Mouse (Mus musculus): ENCODE results near the gene Tmem246. TPM values are rescaled to one million over a fixed set of nuclear protein-coding genes. Genes with fewer than 3 reads are reported as not detected.
A peak's percentile ranks its signal among the peaks of the same experiment; 100 is the strongest.

Tmem246 gene
- 0.27 and 0.46 TPM in 2 replicates for total RNA-seq (2014; rRNA removed)
- 0.51 and 0.59 TPM in 2 replicates for polyA plus RNA-seq (2012; rRNA removed)

DNA sequence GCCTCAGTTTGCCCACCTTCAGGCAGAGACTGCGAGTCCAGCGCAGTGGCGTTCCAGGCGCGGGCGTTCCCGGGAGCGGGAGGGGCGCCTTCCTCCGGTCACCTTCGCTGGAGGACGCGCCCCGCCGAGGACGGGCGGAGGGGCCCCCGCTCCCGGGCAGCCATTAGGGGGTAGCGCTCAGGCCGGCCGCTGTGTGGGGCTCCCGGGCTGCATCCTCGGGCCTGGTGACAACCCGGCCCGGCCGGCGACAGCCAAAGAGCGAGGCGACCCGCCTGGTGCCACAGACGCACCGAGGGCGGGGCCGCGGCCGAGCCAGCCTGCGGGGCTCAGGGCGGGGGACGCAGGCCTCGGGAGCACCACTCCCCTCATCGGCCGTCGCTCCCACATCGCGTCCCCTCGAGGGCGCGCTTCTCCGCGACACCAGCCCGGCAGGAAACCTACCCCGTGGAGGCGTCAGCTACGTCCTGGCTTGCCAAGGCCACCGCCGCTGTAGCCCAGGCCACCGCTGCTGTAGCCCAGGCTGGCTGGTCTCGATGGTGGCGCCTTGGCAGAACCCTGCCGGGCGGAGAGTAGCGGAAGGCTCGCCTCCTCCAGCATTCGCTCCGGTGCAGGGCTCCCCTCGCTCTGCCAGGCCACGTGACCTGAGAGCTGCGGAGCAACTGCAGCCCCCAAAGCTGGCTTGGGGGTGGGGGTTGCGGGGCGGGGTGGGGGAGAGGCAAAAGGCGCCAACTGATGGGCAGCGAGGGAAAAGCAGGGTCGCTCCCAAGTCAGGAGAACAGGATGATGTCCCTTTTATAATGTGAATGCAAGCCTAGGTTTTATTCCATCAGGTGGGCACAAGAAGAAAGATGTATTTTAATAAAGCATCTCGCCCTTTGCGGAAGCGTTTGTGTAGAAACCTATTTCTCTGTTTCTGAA lies at the start of gene Tmem246:
TSS of gene Tmem246 (minus strand) at position 694 of the 918 bp plus-strand sequence.
- H3K27me3 ChIP-seq (ENCODE audit: control insufficient read depth, insufficient read depth, low read length) = peaks cover 6% of the 10 kb centered on the region
- WGBS = 3% methylated on average over 77 of the region's 77 CpGs
- TF ChIP-seq CTCF (IDR thresholded peaks at IDR 0.05; ENCODE audit: low read depth, low read length) (no peak), POLR2A (IDR thresholded peaks at IDR 0.05; ENCODE audit: extremely low read depth, insufficient read depth, low read length) (no peak)
- H3K9ac ChIP-seq (ENCODE audit: low read depth, low read length) = peak within 1 kb of the TSS; percentile 68
- peak within 1 kb of the TSS; percentile 75 for H3K4me3 ChIP-seq (ENCODE audit: insufficient read depth, low read depth, low read length)
- H3K4me1 ChIP-seq (ENCODE audit: control insufficient read depth, insufficient read depth, low read length) = 0 out of 2 replicates have a peak, but pooled peaks cover 1% of the 10 kb centered on the region
- no peaks in the 10 kb centered on the region for H3K79me2 ChIP-seq (ENCODE audit: control insufficient read depth, insufficient read depth, low read length)
- DNase-seq (ENCODE audit: extremely low read depth, low read depth, low spot score) = no peak
- H3K27ac ChIP-seq (replicated peaks; ENCODE audit: insufficient read depth, low read depth, low read length) = no peak within 1 kb of the TSS
- no peaks in the 10 kb centered on the region for H3K36me3 ChIP-seq (ENCODE audit: control insufficient read depth, insufficient read depth, low read length)

DNA sequence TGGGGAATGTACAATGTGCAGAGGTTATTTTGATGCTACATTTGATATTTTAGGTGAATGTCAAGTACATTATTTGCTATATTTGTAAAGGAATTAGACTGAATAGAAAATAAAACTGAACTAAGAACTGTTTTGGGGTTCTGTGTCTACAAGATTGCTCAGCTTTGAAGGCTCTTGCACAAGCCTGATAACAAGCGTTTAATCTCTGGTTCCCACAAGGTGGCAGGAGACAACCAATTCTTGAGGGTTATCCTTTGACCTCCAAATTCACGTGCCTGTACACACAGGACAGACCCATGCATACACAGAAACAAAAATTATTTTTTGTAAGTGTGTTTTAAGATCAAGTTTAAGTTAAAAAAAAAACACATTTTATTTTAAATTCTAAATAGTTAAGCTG lies 42.2 kb upstream of the Tmem246 start:
- no peak for DNase-seq (ENCODE audit: extremely low read depth, low read depth, low spot score)
- 36% methylated on average over 2 of the region's 2 CpGs for WGBS
- TF ChIP-seq POLR2A (IDR thresholded peaks at IDR 0.05; ENCODE audit: extremely low read depth, insufficient read depth, low read length) (no peak), CTCF (IDR thresholded peaks at IDR 0.05; ENCODE audit: low read depth, low read length) (no peak)
- H3K4me3 ChIP-seq (ENCODE audit: insufficient read depth, low read depth, low read length) = no peak overlapping the region
- no peaks in the 10 kb centered on the region for H3K4me1 ChIP-seq (ENCODE audit: control insufficient read depth, insufficient read depth, low read length)
- no peaks in the 10 kb centered on the region for H3K27me3 ChIP-seq (ENCODE audit: control insufficient read depth, insufficient read depth, low read length)
- no peaks in the 10 kb centered on the region; the same call in 1 of the 2 replicates for H3K79me2 ChIP-seq (ENCODE audit: control insufficient read depth, insufficient read depth, low read length)
- peaks cover 71% of the 10 kb centered on the region for H3K36me3 ChIP-seq (ENCODE audit: control insufficient read depth, insufficient read depth, low read length)
- H3K9ac ChIP-seq (ENCODE audit: low read depth, low read length) = no peak overlapping the region
- no peak overlapping the region for H3K27ac ChIP-seq (replicated peaks; ENCODE audit: insufficient read depth, low read depth, low read length)

GRCm38 (mm10) chr4:49637821-49638220 lies 40.1 kb upstream of the Tmem246 start:
- WGBS = 89% methylated on average over 11 of the region's 11 CpGs
- Histone ChIP-seq H3K4me1 (ENCODE audit: control insufficient read depth, insufficient read depth, low read length) (no peaks in the 10 kb centered on the region), H3K79me2 (ENCODE audit: control insufficient read depth, insufficient read depth, low read length) (peaks cover 3% of the 10 kb centered on the region; the same call in 1 of the 2 replicates), H3K9ac (ENCODE audit: low read depth, low read length) (no peak overlapping the region), H3K4me3 (ENCODE audit: insufficient read depth, low read depth, low read length) (no peak overlapping the region), H3K27me3 (ENCODE audit: control insufficient read depth, insufficient read depth, low read length) (no peaks in the 10 kb centered on the region), H3K36me3 (ENCODE audit: control insufficient read depth, insufficient read depth, low read length) (peaks cover 62% of the 10 kb centered on the region), H3K27ac (replicated peaks; ENCODE audit: insufficient read depth, low read depth, low read length) (no peak overlapping the region)
- TF ChIP-seq CTCF (IDR thresholded peaks at IDR 0.05; ENCODE audit: low read depth, low read length) (no peak), POLR2A (IDR thresholded peaks at IDR 0.05; ENCODE audit: extremely low read depth, insufficient read depth, low read length) (no peak)
- DNase-seq (ENCODE audit: extremely low read depth, low read depth, low spot score) = no peak

GRCm38 (mm10) chr4:49632139-49632481 lies 34.4 kb upstream of the Tmem246 start:
- WGBS = under 1% methylated on average over 30 of the region's 30 CpGs
- peak overlapping the region; percentile 48 for H3K27ac ChIP-seq (replicated peaks; ENCODE audit: insufficient read depth, low read depth, low read length)
- no peak for TF ChIP-seq CTCF (IDR thresholded peaks at IDR 0.05; ENCODE audit: low read depth, low read length)
- no peak for TF ChIP-seq POLR2A (IDR thresholded peaks at IDR 0.05; ENCODE audit: extremely low read depth, insufficient read depth, low read length)
- H3K36me3 ChIP-seq (ENCODE audit: control insufficient read depth, insufficient read depth, low read length) = peaks cover 23% of the 10 kb centered on the region
- DNase-seq (ENCODE audit: extremely low read depth, low read depth, low spot score) = no peak
- H3K4me3 ChIP-seq (ENCODE audit: insufficient read depth, low read depth, low read length) = peak overlapping the region; percentile 91
- H3K79me2 ChIP-seq (ENCODE audit: control insufficient read depth, insufficient read depth, low read length) = 0 out of 2 replicates have a peak, but pooled peaks cover 3% of the 10 kb centered on the region
- no peaks in the 10 kb centered on the region for H3K27me3 ChIP-seq (ENCODE audit: control insufficient read depth, insufficient read depth, low read length)
- H3K9ac ChIP-seq (ENCODE audit: low read depth, low read length) = peak overlapping the region; percentile 84
- H3K4me1 ChIP-seq (ENCODE audit: control insufficient read depth, insufficient read depth, low read length) = 0 out of 2 replicates have a peak, but pooled peaks cover 2% of the 10 kb centered on the region

- peak within 1 kb of the TSS; percentile 48 for H3K27ac ChIP-seq (replicated peaks; ENCODE audit: insufficient read depth, low read depth, low read length)
- TF ChIP-seq CTCF (IDR thresholded peaks at IDR 0.05; ENCODE audit: low read depth, low read length) (no peak), POLR2A (IDR thresholded peaks at IDR 0.05; ENCODE audit: extremely low read depth, insufficient read depth, low read length) (peak; percentile 85; the same call in 1 of the 2 replicates)
- peak within 1 kb of the TSS; percentile 84 for H3K9ac ChIP-seq (ENCODE audit: low read depth, low read length)
- 0 out of 2 replicates have a peak, but pooled peaks cover 2% of the 10 kb centered on the region for H3K4me1 ChIP-seq (ENCODE audit: control insufficient read depth, insufficient read depth, low read length)
- H3K36me3 ChIP-seq (ENCODE audit: control insufficient read depth, insufficient read depth, low read length) = peaks cover 18% of the 10 kb centered on the region
- peak within 1 kb of the TSS; percentile 91 for H3K4me3 ChIP-seq (ENCODE audit: insufficient read depth, low read depth, low read length)
- 3% methylated on average over 37 of the region's 37 CpGs for WGBS
- no peaks in the 10 kb centered on the region for H3K27me3 ChIP-seq (ENCODE audit: control insufficient read depth, insufficient read depth, low read length)
- peak; percentile 89 for DNase-seq (ENCODE audit: extremely low read depth, low read depth, low spot score)
- 0 out of 2 replicates have a peak, but pooled peaks cover 3% of the 10 kb centered on the region for H3K79me2 ChIP-seq (ENCODE audit: control insufficient read depth, insufficient read depth, low read length)
Observed at GRCm38 (mm10) chr4:49631319-49632138, 33.9 kb upstream of the Tmem246 start, which contains the start of gene Rnf20. Gene Rnf20, plus strand, starts transcription at chr4:49632006.

Measured in liver, adult 2 months (tissue).